Mouse (Mus musculus) right cerebral cortex, postnatal 10 days (tissue): ENCODE data around the gene Eif4a3.
A peak's percentile ranks its signal among the peaks of the same experiment; 100 is the strongest.

ENCODE experiments used
- DNase-seq, 2 experiments: peaks; one replicate each; pipeline ENCODE4 v3.0.0; 2021; ENCODE audit warnings: low spot score in 2 of 2

Eif4a3 gene

GRCm38 (mm10) chr11:119299391-119300245 lies at the start of gene Eif4a3:
TSS of gene Eif4a3 (minus strand) at chr11:119300089.
- peak; percentile 95 to 97 for DNase-seq

GRCm38 (mm10) chr11:119347125-119347524 lies 47.2 kb upstream of the Eif4a3 start:
- DNase-seq, result no peak

- no peak for DNase-seq
These were observed 45.0 kb upstream of the Eif4a3 start for GRCm38 (mm10) chr11:119344865-119345264.

- DNase-seq, result no peak
These were observed 44.3 kb upstream of the Eif4a3 start for GRCm38 (mm10) chr11:119344178-119344577.

GRCm38 (mm10) chr11:119339637-119340036 lies 39.7 kb upstream of the Eif4a3 start:
- DNase-seq, result peak; percentile 67 to 79

GRCm38 (mm10) chr11:119339179-119339578 lies 39.3 kb upstream of the Eif4a3 start:
- no peak for DNase-seq

- DNase-seq, result no peak
These were observed 38.6 kb upstream of the Eif4a3 start for GRCm38 (mm10) chr11:119338271-119339059.

GRCm38 (mm10) chr11:119331970-119332369 lies 32.1 kb upstream of the Eif4a3 start:
- no peak for DNase-seq

- no peak for DNase-seq
These were observed 30.7 kb upstream of the Eif4a3 start for GRCm38 (mm10) chr11:119330592-119330991.

GRCm38 (mm10) chr11:119325068-119325467 lies 25.2 kb upstream of the Eif4a3 start:
- DNase-seq, result no peak

- no peak for DNase-seq
These were observed 22.6 kb upstream of the Eif4a3 start for GRCm38 (mm10) chr11:119322521-119322920.

- DNase-seq, result no peak
These were observed 16.8 kb upstream of the Eif4a3 start for GRCm38 (mm10) chr11:119316720-119317119.

- DNase-seq, result peak in 1 of 2 experiments; percentile 12
These were observed 14.5 kb upstream of the Eif4a3 start for GRCm38 (mm10) chr11:119314252-119314936.

GRCm38 (mm10) chr11:119310621-119311020 lies 10.7 kb upstream of the Eif4a3 start:
- no peak for DNase-seq

- DNase-seq, result peak in 1 of 2 experiments; percentile 22
These were observed 8.0 kb upstream of the Eif4a3 start for GRCm38 (mm10) chr11:119307916-119308315.

- DNase-seq, result no peak
These were observed 7.7 kb upstream of the Eif4a3 start, which contains the start of gene Card14 for GRCm38 (mm10) chr11:119307658-119307867. TSS of gene Card14 (plus strand) at chr11:119307768.

- no peak for DNase-seq
These were observed 7.1 kb upstream of the Eif4a3 start for GRCm38 (mm10) chr11:119306762-119307657.

- peak in 1 of 2 experiments; percentile 48 for DNase-seq
These were observed 5.2 kb upstream of the Eif4a3 start for GRCm38 (mm10) chr11:119304904-119305712.

GRCm38 (mm10) chr11:119300986-119301385 lies 1.1 kb upstream of the Eif4a3 start:
- no peak for DNase-seq

GRCm38 (mm10) chr11:119300246-119300935 lies 502 bp upstream of the Eif4a3 start:
- DNase-seq, result peak in 1 of 2 experiments; percentile 30
